Mouse (Mus musculus) fibroblast of lung, adult 2 months (primary cell): ENCODE results near the gene Mxd4.

ENCODE experiments used
- DNase-seq: peaks from one replicate; pipeline ENCODE4 v3.0.0-alpha.2; 2011; ENCODE audit warnings: low read depth

Mxd4 gene

DNA sequence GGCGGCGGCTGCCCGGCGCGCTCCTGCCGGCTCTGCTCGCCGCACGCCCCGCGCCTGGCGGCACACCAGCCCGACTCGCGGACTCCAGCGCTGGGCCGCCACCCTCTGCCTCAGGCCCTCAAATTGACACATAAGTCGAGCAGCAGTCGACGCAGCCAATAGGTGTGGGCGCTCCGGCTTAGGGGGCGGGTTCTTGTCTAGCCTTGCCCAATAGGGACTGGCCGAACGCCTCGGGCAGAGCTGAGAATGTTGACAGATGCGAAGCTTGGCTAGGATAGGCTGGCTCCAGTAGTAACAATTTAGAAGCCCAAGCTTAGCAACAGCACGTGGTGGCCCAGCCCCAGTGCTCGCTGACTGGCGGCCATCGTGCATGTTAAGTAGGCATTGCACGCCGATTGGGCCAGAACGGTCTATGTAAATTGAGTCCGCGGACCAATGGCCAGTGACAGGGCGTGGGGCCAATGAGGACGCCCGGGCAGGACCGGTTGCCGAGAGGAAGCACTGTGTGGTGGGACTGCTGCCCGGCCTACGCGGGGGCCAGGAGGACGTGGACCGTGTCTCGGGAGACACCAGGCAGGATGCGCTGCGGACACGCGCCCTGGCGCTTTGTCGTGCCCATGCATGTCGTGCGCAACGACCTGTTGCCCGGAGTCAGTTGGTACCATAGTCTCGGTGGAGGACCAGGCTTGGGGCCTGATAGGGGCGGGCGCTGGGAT, at the start of gene Mxd4:
Gene Mxd4 (minus strand): TSS at position 120 of the 716 bp plus-strand sequence.
- peak; percentile 100 for DNase-seq

DNA sequence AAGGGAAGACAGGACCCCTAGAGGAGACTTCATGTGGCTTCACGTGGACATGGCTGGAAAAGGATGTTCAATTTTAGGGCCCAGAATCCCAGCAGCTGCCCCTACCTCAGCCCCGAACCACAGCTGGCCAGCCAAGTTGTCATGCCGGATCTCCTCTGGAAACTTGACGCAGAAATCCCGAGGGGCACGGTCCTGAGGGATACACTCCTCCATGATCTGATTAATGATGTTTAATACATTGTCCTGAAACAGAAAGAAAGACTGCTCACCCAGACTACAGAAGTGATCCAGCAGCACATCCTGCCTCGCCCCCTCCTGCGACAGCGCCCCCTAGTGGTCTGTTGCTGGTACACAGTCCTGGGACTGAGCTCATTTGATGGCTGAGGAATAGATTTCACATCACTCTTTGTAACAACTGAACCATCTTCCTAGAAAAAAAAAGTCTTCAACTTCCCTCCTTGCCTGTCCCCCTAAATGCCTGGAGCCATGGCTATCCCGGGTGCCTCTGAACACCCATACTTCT, 48.4 kb upstream of the Mxd4 start:
- no peak for DNase-seq

- DNase-seq = no peak
These were observed 47.5 kb upstream of the Mxd4 start for GRCm38 (mm10) chr5:34235056-34235455.

- DNase-seq = no peak
These were observed 45.6 kb upstream of the Mxd4 start for GRCm38 (mm10) chr5:34233221-34233515.

DNA sequence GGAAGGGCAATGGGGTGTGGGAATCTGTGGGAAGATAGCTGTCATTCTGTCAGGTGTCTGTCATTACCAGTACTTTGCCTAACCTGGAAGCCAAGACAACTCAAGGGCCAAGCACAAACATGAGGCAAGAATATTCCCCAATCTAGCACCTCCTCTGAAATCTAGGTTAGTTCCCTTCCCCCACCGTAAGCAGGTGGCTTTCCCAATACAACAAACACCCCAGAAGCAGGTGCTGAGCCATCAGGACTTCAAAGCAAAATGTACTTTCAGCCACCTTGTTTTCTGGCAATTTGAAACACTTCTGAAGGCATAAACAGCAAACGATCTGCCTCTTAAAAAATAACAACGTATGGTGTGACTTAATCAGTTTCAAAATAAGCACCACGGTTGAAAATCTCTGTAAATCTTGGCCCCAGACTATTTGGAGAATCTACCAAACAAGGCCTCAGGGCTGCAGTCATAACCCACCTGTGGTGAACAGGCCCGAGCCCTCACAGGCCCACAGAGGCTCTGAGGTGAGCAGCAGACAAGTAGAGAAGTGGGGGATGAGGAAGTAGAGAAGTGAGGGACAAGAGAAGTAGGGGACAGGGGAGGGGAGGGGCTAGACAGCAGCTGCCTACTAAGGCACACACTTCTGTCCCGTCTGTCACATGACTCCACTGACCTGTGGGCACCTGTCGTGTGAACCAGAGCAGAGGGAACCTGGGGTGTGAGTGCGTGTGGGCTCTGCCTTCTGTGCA, 45.1 kb upstream of the Mxd4 start:
- DNase-seq = no peak

DNA sequence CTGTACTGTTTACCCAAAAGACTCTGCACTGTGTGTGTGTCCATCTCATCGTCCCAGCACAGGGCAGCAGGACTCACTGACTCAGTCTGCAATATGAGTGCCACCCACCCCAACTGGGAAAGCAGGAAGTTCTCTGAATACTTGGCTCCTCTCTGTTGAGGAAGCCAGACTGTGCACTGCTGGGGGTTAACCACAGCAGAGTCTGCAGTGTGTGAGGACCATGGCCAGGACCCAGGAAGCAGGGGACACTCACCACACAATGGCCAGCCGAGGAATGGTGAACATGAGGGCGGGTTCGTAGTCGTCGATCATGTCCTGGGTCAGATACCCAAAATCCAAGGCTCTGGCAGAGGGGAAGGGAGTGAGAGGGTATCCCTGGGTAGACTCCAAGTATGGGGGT, 44.4 kb upstream of the Mxd4 start:
- peak; percentile 33 for DNase-seq

GRCm38 (mm10) chr5:34230599-34231485, 43.3 kb upstream of the Mxd4 start:
- DNase-seq = no peak

GRCm38 (mm10) chr5:34229503-34229902, 42.0 kb upstream of the Mxd4 start:
- no peak for DNase-seq

DNA sequence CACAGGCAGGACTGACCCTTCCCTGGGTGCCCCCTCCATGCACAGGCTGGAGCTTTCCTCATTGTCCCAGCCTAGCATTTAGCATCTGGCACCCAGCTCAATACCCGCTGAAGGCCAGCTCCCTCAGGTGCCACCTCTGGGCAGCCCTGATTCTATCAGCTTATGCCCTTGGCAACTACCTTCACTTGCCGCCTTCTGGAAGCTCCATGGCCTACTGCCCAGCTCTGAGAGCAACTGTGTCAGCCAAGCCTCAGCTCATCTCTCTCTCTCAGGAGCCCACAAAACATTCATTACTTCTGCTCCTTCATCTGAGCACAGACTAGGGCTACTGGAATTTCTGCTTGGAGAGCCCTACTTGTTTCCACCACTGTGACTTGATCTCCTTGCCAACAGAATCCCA, 38.0 kb upstream of the Mxd4 start:
- DNase-seq = no peak

DNA sequence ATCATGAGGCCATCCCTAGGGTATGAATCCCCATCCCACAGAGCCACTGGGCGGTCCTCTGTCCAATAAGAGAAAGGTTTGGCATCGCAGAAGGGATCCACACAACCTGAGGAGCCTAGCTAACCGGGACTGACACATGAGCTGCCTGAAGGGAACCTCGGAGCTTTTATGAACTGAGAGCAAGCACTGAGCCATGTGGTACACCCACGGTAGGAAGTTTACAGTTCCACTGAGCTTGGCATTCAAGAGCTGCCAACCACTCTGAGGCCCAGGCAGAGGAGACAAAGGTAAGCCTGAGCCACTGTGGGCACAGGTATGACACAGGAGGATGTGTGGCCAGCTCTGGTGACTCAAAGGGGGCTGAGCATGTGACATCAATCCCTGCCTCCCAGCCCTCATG, 37.0 kb upstream of the Mxd4 start:
- no peak for DNase-seq

GRCm38 (mm10) chr5:34220001-34220400, 32.5 kb upstream of the Mxd4 start:
- no peak for DNase-seq

- DNase-seq = no peak
These were observed 31.2 kb upstream of the Mxd4 start for GRCm38 (mm10) chr5:34218672-34219071.

DNA sequence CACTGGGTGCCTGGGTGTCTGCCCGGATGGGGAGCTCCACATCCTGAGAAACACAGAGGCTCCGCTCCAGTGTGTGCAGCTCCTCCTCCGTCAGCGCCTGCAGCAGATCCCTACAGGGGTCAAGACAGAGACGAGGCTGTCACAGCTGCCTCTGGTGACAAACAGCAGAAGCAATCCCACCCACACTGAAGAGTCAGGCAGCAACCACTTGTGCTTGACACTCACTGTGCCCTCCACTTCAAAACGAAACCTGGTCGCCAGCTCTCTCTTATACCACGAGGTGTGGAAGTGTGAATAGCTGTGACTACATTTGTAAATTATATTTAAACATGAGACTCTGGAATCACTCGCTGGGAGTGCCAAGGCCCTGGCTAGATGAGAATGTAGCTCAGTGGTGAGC, 30.2 kb upstream of the Mxd4 start:
- no peak for DNase-seq

DNA sequence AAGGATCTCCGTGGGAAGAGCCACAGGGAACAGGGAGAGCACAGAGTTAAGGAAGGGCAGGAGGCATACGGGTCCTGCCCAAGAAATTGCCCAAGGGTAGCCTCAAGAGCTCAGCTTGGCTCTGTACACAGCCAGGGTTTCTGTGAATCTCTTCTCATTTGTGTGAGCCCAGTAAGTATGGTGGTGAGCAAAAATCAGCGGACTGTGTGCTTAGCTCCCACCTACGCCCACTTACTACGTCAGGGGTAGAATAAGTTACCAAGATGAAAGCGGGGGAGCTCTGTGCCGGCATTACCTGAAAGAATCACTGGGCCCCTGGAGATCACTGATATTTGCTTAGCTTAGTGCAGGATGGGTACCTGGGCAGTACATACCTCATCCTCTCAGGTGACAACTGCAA, 28.5 kb upstream of the Mxd4 start:
- no peak for DNase-seq

DNA sequence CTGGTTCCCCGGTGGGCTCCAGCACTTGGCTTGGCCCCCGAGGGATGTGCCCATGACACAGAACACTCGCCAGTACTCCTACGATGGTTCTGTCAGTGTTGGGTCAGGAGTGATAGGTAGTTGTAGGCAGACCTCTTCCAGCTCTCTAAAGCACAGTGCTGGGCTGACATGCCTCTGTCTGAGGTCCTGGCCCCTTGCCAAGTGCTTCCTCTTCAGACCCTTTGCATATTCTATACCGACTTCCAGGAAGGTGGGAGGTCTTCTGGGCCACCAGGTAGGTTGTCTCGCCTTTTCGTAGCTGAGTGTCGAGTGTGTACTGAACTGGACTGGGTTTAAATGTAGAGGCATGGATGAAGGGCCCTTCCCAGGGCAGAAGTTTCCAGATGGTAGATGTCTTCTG, 26.1 kb upstream of the Mxd4 start:
- no peak for DNase-seq

DNA sequence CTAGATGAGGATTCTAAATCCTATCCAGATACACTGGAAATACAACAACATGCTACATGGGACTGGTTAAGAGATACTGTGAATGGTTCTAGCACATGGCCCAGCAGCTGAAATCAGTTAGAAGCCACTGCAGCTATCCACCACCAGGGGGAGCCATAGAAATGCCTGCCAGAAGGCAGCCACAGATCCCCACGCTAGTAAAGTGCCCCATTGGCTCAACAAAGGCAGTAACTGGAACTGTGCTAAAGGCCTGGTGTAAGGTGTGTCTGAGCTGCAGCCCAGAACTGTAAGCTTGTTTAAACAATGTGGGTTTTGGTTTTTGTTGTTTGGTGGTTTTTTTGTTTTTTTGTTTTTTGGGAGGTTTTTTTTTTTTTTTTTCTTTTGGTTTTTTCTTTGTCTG, 22.8 kb upstream of the Mxd4 start:
- DNase-seq = peak; percentile 53

- DNase-seq = no peak
These were observed 20.0 kb upstream of the Mxd4 start for GRCm38 (mm10) chr5:34207503-34207902.

DNA sequence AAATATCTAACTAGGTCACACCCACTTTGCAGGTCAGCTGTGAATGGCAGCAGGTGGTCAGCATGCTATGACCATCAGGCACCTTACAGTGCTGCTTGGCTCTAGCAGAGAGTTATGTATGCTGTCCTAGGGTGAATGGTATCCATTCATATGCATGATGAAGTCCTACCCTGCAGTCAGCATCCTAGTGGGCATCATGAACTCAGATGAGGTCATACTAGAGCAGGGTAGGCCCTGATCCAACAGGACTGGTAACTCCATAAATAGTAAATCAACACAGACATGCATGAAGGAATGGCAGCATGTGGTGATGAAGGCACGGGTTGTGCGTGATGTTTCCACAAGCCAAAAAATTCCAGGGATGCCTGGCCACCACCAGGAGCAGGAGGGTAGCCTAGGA, 18.3 kb upstream of the Mxd4 start:
- DNase-seq = no peak

DNA sequence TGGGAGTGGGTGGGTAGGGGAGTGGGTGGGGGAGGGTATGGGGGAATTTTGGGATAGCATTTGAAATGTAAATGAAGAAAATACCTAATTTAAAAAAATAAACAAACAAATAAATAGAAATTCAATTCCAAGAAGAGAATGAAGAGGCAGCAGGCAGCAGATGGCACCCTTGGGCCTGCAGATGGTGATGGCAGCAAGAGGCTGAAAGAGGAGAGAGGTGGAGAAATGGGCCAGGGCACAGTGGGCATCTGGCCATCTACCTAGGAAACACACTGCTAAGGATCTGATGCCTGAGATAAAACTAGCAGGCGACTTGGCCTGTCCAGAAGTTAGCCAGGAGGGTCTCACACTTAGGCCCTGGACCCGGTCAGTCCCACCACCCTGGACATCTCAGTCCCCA, 17.4 kb upstream of the Mxd4 start:
- no peak for DNase-seq

DNA sequence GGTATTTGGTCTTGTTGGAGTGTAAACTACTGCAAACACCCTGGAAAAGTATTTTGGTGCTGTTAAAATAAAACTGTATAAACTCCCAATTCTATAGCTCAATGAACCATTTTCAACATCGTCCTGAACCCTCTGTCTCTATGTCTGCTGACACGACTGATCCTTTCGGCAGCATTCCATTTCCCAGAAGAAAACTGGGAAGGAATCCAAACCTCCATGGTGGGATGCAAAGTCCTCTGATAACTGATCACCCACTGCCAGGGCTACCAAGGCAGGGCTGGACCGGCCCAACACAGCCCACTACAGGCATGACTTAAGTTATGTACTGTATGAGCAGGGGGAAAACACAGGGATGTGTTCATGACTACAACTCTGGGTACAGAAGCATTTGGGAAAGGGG, 14.5 kb upstream of the Mxd4 start:
- no peak for DNase-seq

- peak; percentile 26 for DNase-seq
These were observed 13.9 kb upstream of the Mxd4 start for GRCm38 (mm10) chr5:34201396-34201795.

DNA sequence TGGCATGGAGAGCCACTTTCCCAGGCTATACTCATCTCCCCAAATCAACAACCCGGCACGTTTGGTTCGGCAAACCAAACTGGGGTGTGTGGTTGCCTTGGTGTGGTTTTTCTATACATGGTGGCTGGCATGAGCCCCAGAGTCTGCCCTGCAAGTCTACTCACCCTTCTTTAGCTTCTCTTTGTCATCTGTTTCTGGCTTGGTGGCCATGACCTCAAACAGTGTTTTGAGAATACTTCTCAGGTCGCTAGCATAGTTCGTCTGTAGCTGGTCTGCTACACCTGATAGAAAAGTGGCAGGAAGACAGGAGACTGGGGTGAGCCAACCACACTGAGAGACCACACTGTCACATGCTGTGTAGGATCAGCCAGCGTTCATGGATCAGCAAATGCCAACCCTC, 11.1 kb upstream of the Mxd4 start:
- no peak for DNase-seq

DNA sequence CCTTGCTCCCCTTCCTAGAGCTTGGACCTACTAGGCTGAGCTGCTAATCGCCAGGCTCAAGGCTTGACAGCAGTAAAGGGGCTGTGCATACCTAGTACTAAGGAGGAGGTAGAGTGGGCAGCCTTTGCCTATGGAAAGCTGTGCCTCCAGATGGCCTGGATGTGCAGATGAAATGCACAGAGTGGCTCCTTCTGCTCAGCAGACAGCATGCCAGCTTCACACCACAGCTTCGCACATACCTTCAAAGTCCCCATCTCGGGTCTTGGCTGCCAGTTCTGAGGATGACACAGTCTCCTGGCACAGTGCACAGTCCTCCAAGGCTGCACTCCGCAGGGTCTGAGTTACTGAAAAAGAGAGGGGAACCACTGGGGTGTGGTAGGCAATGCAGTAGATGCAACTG, 9.7 kb upstream of the Mxd4 start:
- DNase-seq = no peak
